ENCODE assay signal across 13 mouse cellular contexts in genomic region chr4:137345790-137346189, GRCm38 (mm10). TPM values are rescaled to one million over a fixed set of nuclear protein-coding genes. Genes with fewer than 3 reads are reported as not detected.
DNase-seq lines count a peak whose midpoint lies in the region; ATAC-seq lines count a peak whose summit lies in the region.
"Had no signal": no experiment of that assay in that cellular context is flagged by ENCODE, and none has a peak within 500 bp of the region (broad histone marks: within the 10 kb centered on the region; RNA-seq: fewer than 3 reads in every experiment).

No protein-coding gene starts in this region.

- peak; percentile 97 for ATAC-seq in granulocyte monocyte progenitor cell, adult 5-6 weeks (replicated peaks; ENCODE audit: poor library complexity, severe bottlenecking)
- ATAC-seq in neutrophil, adult 5-6 weeks (ENCODE audit: extremely low read depth, insufficient number of reproducible peaks, low FRiP score, poor library complexity, severe bottlenecking) = peak; percentile 93
- ATAC-seq: forebrain, embryonic 13.5 days had no signal

- DNase-seq in heart, adult 11 months = peak; percentile 82
- no peak for DNase-seq in heart, postnatal 4 days
- DNase-seq in thymus, postnatal 0 days (ENCODE audit: low spot score) = peak; percentile 45
- no peak for DNase-seq in thymus, adult 18-20 months
- no peak for DNase-seq in frontal cortex, adult 2 months (ENCODE audit: extremely low spot score in 1 of 2, low spot score in 1 of 2)
- no peak for DNase-seq in kidney, postnatal 14 days
- DNase-seq: cerebellum, postnatal 10 days; kidney, adult 11 months; lung, embryonic 14.5 days; right cerebral cortex, postnatal 25 days had no signal

RNA-seq across cellular contexts. Expression of gene Cdc42, which starts 11.7 kb away (rescaled TPM):
- 100 to 1,000 TPM; 276 to 285 TPM for total RNA-seq in heart, postnatal 4 days (2021)
- polyA plus RNA-seq in thymus, postnatal 0 days (2015; fragmentation: Nextera tagmentation; extraction: Ambion mirVana) = 536 and 561 TPM in 2 replicates
- total RNA-seq in granulocyte monocyte progenitor cell, adult 5-6 weeks (2014; fragmentation: Nextera tagmentation) = 417 and 477 TPM in 2 replicates
- 469 and 557 TPM in 2 replicates for total RNA-seq in granulocyte monocyte progenitor cell, adult 5-6 weeks (2017)
- 728 and 734 TPM in 2 replicates for total RNA-seq in neutrophil, adult 5-6 weeks (2017)
- polyA plus RNA-seq in frontal cortex, adult 2 months (2012; rRNA removed) = 419 and 422 TPM in 2 replicates

Comparison
In these comparisons a context has a peak if more than half of its experiments do, and no peak if none do; other contexts are left out.
1. DNase-seq: peak in heart, adult 11 months (single experiment) and thymus, postnatal 0 days (single experiment); none in heart, postnatal 4 days (single experiment), thymus, adult 18-20 months (0 of 2), frontal cortex, adult 2 months (0 of 2) and kidney, postnatal 14 days (single experiment).